8 mouse cellular contexts compared by ENCODE assay signal in the genomic region with DNA sequence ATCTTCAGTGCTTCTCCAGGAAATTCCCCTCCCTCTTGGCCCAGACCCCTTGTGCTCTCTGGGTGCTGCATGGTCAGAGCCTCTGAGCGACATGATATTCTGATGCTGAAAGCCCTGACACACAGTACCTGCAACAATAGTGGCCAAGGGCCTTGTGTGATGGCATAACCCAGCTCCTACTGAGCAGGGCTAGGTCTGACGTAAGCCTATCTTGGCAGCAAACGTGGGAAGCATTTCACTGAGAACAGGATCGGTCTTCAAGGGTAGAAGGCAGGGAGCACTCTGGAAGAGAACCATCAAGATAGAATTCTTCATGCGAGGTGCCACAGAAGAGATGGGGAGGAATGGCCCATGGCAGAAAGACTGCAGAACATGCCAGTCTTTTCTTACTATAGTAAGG. TPM values are rescaled to one million over a fixed set of nuclear protein-coding genes. Genes with fewer than 3 reads are reported as not detected.
DNase-seq lines count a peak whose midpoint lies in the region; ATAC-seq and TF ChIP-seq lines count a peak whose summit lies in the region.

A gene (minus strand): TSS at position 101 of the 400 bp plus-strand sequence.

- no peaks in the 10 kb centered on the region for H3K36me3 ChIP-seq in lung, embryonic 14.5 days (ENCODE audit: insufficient read depth)
- H3K36me3 ChIP-seq in embryonic facial prominence, embryonic 11.5 days (replicated peaks; ENCODE audit: control insufficient read depth, insufficient read depth, low read depth, low read length), result no peaks in the 10 kb centered on the region
- H3K36me3 ChIP-seq in heart, embryonic 13.5 days, result no peaks in the 10 kb centered on the region

- ATAC-seq in lung, embryonic 14.5 days (ENCODE audit: insufficient read depth), result no peak
- no peak for ATAC-seq in embryonic facial prominence, embryonic 11.5 days (replicated peaks; ENCODE audit: insufficient number of reproducible peaks, low FRiP score, low TSS enrichment, low read depth)
- no peak for ATAC-seq in heart, embryonic 13.5 days (ENCODE audit: extremely low read depth, insufficient number of reproducible peaks, low FRiP score, low TSS enrichment)
- no peak for ATAC-seq in monocyte, adult 5-6 weeks (replicated peaks; ENCODE audit: insufficient number of reproducible peaks, low FRiP score, low TSS enrichment, poor library complexity, severe bottlenecking)

- H3K4me1 ChIP-seq in lung, embryonic 14.5 days (ENCODE audit: insufficient read depth), result no peaks in the 10 kb centered on the region
- peaks cover 4% of the 10 kb centered on the region for H3K4me1 ChIP-seq in embryonic facial prominence, embryonic 11.5 days (ENCODE audit: control insufficient read depth, insufficient read depth, low read length)
- H3K4me1 ChIP-seq in heart, embryonic 13.5 days, result peaks cover 34% of the 10 kb centered on the region

- H3K4me3 ChIP-seq in lung, embryonic 14.5 days (ENCODE audit: low read depth, low read length), result no peak within 1 kb of the TSS
- H3K4me3 ChIP-seq in embryonic facial prominence, embryonic 11.5 days (ENCODE audit: low read depth, low read length), result no peak within 1 kb of the TSS
- H3K4me3 ChIP-seq in heart, embryonic 13.5 days, result no peak within 1 kb of the TSS

- H3K9ac ChIP-seq in lung, embryonic 14.5 days, result no peak within 1 kb of the TSS
- H3K9ac ChIP-seq in embryonic facial prominence, embryonic 11.5 days (replicated peaks; ENCODE audit: low read length), result no peak within 1 kb of the TSS
- no peak within 1 kb of the TSS for H3K9ac ChIP-seq in heart, embryonic 13.5 days

- intact Hi-C loops in left cerebral cortex, postnatal 10 days (cut with DNase I), result no loop called here

- WGBS in lung, embryonic 14.5 days, result 68% methylated on average over 5 of the region's 5 CpGs
- WGBS in embryonic facial prominence, embryonic 11.5 days, result 80% methylated on average over 5 of the region's 5 CpGs
- 68% methylated on average over 5 of the region's 5 CpGs for WGBS in heart, embryonic 13.5 days

- H3K9me3 ChIP-seq in lung, embryonic 14.5 days (ENCODE audit: low read depth, low read length), result no peaks in the 10 kb centered on the region
- H3K9me3 ChIP-seq in embryonic facial prominence, embryonic 11.5 days (replicated peaks; ENCODE audit: control insufficient read depth, low read length), result no peaks in the 10 kb centered on the region
- H3K9me3 ChIP-seq in heart, embryonic 13.5 days, result no peaks in the 10 kb centered on the region

- DNase-seq in lung, embryonic 14.5 days, result no peak
- no peak for DNase-seq in lung, adult 18-20 months
- no peak for DNase-seq in embryonic facial prominence, embryonic 11.5 days (ENCODE audit: low spot score)
- no peak for DNase-seq in left cerebral cortex, postnatal 10 days (ENCODE audit: extremely low spot score in 1 of 2, low spot score in 2 of 2)
- DNase-seq in thymus, adult 18-20 months, result no peak
- no peak for DNase-seq in retina, postnatal 1 day

- no peak for TF ChIP-seq CTCF in lung, embryonic 14.5 days (IDR thresholded peaks at IDR 0.05; ENCODE audit: low read depth)

- H3K4me2 ChIP-seq in lung, embryonic 14.5 days, result no peak within 1 kb of the TSS
- no peak within 1 kb of the TSS for H3K4me2 ChIP-seq in embryonic facial prominence, embryonic 11.5 days (ENCODE audit: low read depth, low read length)
- no peak within 1 kb of the TSS for H3K4me2 ChIP-seq in heart, embryonic 13.5 days

- H3K27me3 ChIP-seq in lung, embryonic 14.5 days (ENCODE audit: insufficient read depth, low read length), result peaks cover 55% of the 10 kb centered on the region
- peaks cover 36% of the 10 kb centered on the region for H3K27me3 ChIP-seq in embryonic facial prominence, embryonic 11.5 days (ENCODE audit: control insufficient read depth, insufficient read depth, low read length)
- H3K27me3 ChIP-seq in heart, embryonic 13.5 days (replicated peaks), result peaks cover 64% of the 10 kb centered on the region

- no peak within 1 kb of the TSS for H3K27ac ChIP-seq in lung, embryonic 14.5 days (ENCODE audit: low read depth)
- no peak within 1 kb of the TSS for H3K27ac ChIP-seq in embryonic facial prominence, embryonic 11.5 days (replicated peaks; ENCODE audit: low read depth, low read length)
- H3K27ac ChIP-seq in heart, embryonic 13.5 days (replicated peaks), result no peak within 1 kb of the TSS

RNA-seq across cellular contexts. Expression of the gene that starts here (rescaled TPM):
- polyA plus RNA-seq in lung, embryonic 14.5 days (2014; fragmentation: Nextera tagmentation; extraction: Ambion mirVana), result 47.4 and 48.7 TPM in 2 replicates
- polyA plus RNA-seq in embryonic facial prominence, embryonic 11.5 days (2014; fragmentation: Nextera tagmentation; extraction: Ambion mirVana), result 47.8 and 53.2 TPM in 2 replicates
- 76.5 and 86.6 TPM in 2 replicates for polyA plus RNA-seq in heart, embryonic 13.5 days (2015; fragmentation: Nextera tagmentation; extraction: Ambion mirVana)
- total RNA-seq in left cerebral cortex, postnatal 10 days (2021), result 10 to 100 TPM; 36.2 to 41.8 TPM
- 21.4 to 28.3 TPM (median 21.7 TPM) in 3 replicates for total RNA-seq in monocyte, adult 5-6 weeks (2017)
